Mouse (Mus musculus): ENCODE measurements at regions not wholly inside any gene's neighbourhood (a gene's known extent, or its start where the extent isn't known, plus 50 kb on each side); places are given as distances from the start of the nearest gene placed in this dataset.

GRCm38 (mm10) chr13:53800978-53801377 is 254.5 kb downstream of the Drd1 start:
- DNase-seq (ENCODE audit: low spot score in 2 of 2) = no peak

DNA sequence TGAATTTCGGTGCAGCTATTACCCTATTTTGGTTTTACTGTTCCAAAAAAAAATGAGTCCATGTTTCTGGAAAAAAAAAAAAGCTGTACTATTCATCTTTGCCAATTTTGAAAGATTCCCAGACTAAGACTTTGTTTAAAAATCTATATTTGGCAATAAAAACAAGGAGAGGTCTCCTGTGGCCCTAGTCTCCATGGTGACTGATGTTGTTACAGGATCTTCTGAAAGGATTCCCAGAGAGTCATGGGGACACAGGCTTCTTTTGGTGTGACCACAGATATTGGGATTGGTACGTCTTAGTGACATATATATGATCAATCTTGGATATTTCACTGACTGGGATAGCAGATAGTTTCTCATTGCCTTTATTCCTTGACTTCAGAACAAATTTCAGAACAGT is 266.7 kb downstream of the Drd1 start:
- no peak for DNase-seq (ENCODE audit: low spot score in 2 of 2)

- peak; percentile 20 to 33 for DNase-seq (ENCODE audit: low spot score in 2 of 2)
Observed at GRCm38 (mm10) chr13:53783492-53783891, 272.0 kb downstream of the Drd1 start.

DNA sequence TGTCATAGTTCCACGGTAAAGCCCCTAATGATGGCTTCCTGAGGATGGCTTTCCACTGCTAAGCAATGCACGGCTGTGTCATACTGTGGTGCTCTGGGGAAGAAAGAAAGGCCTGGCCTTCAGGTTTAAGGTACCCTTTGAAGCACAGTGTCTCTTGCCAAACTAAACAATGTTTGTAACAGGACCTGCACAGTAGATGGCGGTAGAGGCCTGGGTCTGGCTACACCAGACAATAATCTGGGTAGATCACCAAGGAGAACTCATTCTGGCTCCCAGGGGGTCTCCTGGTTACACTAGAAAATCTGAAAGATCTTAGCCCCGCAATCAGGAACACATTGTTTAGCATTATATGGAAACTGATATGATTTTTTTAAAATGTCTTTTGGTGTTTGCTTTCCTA is 276.4 kb downstream of the Drd1 start:
- no peak for DNase-seq (ENCODE audit: low spot score in 2 of 2)

DNA sequence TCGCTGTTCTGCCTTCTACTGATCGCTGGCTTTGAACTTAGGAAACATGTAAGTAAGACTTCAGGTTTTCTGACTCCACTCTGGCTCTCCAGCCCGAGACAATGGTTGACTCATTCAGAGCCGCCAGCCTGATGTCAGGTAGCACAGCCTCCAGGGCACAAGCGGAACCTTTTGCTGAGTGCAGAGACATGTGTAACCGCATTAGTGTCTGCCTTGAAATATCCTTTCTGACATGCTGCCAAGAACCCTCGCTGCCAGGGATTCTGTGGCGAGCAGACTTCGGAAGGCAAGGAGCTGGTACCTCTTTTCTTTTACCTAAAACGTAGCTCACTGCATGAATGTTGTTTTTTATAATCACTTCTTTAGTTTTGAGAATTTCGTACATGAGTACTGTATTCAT is 279.1 kb downstream of the Drd1 start:
- DNase-seq (ENCODE audit: low spot score in 2 of 2) = no peak

- DNase-seq (ENCODE audit: low spot score in 2 of 2) = no peak
Observed at GRCm38 (mm10) chr13:53775687-53776086, 279.8 kb downstream of the Drd1 start.

DNA sequence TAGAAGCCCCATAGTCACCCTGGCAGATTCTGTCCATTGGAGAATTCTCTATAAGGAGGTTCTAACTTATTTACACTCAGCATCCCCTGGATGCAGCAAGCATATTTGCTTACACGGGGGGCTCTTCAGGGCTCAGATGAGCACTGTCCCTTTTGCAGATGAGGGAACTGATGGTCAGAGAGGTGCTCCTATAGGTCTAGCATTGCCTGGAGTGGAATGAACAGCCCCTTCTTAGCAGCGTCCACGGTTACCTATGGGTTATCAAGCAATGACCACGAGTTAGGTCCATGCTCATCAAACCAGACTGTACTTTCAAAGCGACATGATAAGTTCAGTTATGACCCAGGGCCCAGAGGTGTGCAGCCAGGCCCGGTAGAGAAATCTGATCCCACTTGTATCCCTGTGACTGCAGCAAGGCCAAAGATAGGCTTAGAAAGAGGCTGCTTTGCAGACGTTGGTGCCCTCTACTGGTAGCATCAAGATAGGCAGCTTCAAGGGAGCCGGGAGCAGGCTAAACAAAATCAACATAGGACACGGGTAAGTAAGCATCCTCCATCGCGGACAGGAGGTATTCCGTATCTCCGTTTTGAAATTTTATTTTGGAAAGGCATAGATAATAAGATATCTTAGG is 290.8 kb downstream of the Drd1 start:
- DNase-seq (ENCODE audit: low spot score in 2 of 2) = peak; percentile 25 to 31

DNA sequence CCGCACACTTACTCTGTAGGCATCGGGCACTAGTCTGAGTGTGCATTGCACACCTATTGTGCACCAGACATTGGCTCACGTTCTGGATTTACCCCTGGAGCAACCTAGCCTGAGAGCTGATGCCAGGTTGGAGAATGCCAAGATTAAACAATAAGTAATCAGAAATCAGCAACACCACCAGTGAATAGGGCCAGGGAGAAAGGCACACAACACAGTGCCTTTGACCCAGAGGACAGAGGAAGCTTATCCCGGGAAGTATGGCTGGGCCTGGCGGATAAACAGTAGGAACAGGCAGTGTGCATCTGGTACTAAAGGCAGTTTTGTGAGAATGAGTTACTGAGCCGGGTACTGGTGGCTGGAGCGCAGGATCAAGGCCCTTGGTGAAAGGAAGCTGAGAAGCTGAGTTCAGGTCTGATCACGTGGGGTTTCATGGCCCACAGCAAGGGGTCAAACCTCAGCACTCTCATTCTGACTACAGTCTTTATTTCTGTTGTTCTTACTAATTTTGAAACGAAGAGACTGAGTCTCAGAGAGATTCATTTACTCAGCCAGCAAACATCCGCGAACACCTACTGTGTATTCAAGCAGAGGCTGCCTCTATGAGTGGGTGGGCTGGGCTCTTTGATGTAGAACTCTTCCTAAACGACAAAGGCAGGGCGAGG is 284.8 kb upstream of the Msx2 start:
- DNase-seq (ENCODE audit: low spot score in 2 of 2) = no peak

GRCm38 (mm10) chr13:53756970-53757530 is 284.2 kb upstream of the Msx2 start:
- no peak for DNase-seq (ENCODE audit: low spot score in 2 of 2)

DNA sequence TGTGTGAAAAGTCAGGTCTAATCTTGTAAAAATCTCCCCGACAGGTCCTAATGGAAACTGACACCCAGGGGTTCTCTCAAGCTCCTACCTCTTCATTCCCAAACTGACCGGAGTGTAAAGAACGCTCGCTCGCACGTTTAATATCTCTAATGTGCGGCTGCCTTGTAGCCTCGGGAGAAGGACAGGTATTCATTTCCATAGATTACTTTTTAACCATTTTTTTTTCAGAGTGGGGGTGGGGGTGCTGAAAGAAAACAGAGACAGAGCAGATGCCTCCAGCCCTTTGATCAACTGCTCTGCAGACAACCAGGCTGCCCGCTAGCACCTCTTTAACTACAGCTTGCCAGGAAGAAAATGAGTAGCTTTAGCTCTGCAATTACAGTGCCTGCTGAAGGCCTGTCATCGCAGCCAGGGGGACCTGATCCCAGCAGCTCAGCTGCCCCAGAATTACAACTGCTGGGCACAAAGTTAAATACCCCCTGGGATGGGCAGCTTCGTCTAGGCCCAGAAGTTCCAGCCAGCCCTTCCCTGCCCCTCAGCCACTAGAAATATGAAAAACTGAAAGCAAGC is 282.3 kb upstream of the Msx2 start:
- DNase-seq (ENCODE audit: low spot score in 2 of 2) = no peak

- no peak for DNase-seq (ENCODE audit: low spot score in 2 of 2)
Observed at GRCm38 (mm10) chr13:53753049-53753448, 280.2 kb upstream of the Msx2 start.

GRCm38 (mm10) chr13:53740981-53741380 is 268.1 kb upstream of the Msx2 start:
- DNase-seq (ENCODE audit: low spot score in 2 of 2) = no peak

DNA sequence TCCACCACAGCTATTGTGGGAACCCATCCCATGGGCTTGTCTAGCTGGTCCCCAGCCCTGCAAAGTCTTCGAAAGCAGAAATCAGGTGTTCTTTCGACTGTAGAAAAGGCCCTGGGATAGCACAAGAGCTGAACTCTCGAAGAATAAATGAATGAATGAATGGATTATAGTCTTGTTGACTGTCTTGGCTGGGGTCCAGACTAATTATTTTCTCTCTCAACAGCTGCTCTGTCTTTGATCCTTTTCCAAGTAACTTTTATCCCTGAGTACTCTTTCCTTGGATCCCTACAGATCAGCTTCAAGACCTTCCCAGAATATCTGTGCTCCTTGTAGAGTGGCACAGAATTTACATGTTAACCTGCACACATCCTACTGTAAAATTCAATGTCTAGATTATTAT is 266.3 kb upstream of the Msx2 start:
- DNase-seq (ENCODE audit: low spot score in 2 of 2) = no peak

DNA sequence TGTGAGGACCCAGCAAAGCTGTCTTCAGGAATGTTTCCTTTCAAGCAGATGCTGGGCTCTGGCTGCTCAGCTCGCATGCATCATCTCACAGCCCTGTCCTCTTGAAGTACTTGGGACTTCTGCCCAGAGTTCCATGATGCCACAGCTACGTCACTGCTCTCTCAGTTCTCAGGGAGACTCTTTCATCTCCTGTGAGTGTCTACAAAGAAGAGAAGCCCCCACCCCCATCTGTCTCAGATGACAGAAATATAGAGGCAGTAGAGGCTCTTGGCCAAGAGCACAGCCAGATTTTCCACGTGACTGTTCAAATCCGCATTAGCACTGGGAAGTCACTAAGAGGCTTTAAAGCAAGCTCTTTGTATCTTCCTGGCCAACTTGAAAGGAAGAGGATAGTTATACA is 262.1 kb upstream of the Msx2 start:
- DNase-seq (ENCODE audit: low spot score in 2 of 2) = no peak

DNA sequence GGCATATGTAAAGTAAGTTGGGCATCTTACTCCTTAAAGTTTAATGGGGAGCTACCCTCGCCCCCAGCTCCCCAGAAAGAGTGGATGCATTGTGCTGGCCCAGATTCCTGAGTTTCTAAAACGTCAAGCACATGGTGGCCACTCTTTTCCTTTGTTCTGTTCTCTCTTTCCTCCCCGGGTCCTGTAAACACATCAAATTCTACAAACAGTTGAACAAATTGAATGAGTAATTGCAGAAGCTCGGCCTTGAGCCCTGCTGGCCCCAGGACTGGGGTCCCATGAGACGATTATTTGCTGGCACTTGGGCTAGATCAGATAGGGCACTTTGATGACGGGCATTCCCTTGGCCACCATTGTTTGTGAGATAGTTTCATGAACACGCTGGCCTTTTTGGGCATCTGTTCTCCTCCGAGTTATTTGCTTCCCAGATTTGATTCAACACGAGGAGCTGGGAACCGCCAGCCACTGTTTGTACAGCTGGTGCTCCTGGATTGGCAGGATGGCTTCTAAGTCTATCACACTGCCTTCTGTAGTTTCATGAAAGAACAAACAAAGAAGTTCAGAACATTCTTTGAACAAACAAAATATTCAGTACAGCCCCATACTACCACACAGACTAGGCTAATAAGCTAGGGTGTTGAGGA is 257.5 kb upstream of the Msx2 start:
- DNase-seq (ENCODE audit: low spot score in 2 of 2) = no peak

GRCm38 (mm10) chr13:53729848-53730247 is 257.0 kb upstream of the Msx2 start:
- DNase-seq (ENCODE audit: low spot score in 2 of 2) = no peak

- DNase-seq (ENCODE audit: low spot score in 2 of 2) = no peak
Observed at GRCm38 (mm10) chr13:53726031-53726430, 253.2 kb upstream of the Msx2 start.

GRCm38 (mm10) chr13:53722881-53723280 is 250.0 kb upstream of the Msx2 start:
- DNase-seq (ENCODE audit: low spot score in 2 of 2) = no peak

DNA sequence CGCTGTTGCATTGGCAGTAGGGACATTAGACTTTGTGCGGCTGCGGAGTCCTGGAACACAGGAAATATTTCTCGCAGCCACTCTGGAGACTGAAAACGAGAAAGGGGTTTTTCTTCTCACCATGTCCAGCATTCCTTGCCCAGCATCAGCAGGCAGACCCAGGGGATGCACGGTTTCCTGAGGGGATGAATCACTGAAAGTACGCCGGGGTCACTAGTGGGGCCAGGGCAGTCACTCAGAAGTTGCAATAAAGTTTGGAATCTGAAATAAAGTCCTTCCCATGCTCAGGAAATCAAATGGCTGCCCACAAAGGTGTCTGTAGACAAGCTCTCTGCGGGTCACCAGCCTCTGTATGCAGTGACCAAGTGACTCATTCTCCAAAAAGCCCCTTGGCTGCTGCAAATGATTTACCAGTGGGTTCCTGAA is 248.2 kb upstream of the Msx2 start:
- no peak for DNase-seq (ENCODE audit: low spot score in 2 of 2)

- DNase-seq (ENCODE audit: low spot score in 2 of 2) = no peak
Observed at GRCm38 (mm10) chr13:53717582-53717981, 244.7 kb upstream of the Msx2 start.

- no peak for DNase-seq (ENCODE audit: low spot score in 2 of 2)
Observed at GRCm38 (mm10) chr13:53717086-53717485, 244.2 kb upstream of the Msx2 start.

DNA sequence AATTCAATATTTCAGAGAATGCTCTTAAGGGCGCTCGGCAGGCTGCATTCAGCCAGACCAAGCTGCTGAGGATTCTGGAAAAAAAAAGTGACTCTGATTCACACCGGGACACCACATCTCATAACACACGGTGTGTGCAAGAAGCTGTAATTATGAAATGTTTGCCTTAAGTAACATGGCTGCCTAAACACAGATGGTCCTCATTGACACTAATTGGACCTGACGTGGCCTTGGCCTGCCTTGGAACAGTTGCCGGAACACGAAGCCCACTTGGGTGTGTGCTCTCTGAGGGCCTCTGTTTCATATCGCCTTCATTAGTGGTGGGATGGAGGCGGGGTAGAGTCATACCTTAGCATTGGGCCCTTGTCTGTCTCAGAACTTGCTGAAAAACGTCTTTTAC is 236.2 kb upstream of the Msx2 start:
- no peak for DNase-seq (ENCODE audit: low spot score in 2 of 2)

DNA sequence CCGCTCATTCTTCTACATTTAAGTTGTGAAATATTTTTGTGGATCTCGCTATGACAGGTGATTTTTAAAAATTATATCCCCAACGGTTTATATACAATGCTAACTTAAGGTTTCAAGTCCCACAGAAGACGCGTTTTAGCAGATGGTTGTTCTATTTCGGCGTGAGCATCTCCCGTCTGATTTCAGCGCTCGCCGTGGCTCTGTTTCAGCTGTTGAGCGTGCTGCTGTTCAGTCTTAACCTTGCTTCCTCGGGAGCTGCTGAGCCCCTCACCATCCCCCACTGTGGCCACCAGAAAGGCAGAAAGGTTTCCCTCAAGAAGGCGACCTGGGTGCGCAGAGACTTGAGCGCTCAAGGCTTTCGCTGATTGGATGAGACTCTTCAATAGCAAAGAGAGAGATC is 234.7 kb upstream of the Msx2 start:
- DNase-seq (ENCODE audit: low spot score in 2 of 2) = no peak
